Mouse (Mus musculus) embryonic fibroblast, embryonic 13.5 days (primary cell): ENCODE measurements around the gene Cdc123.

ENCODE experiments used
- CTCF ChIP-seq: IDR thresholded peaks from 2 replicates; pipeline ENCODE4 v1.5.1; 2011; ENCODE audit warnings: mild to moderate bottlenecking, control low read depth, low read length, moderate library complexity, borderline replicate concordance; ENCODE audit not compliant: insufficient read depth
- POLR2A ChIP-seq: IDR thresholded peaks from 2 replicates; pipeline ENCODE4 v1.6.1; 2011; ENCODE audit warnings: low read depth, mild to moderate bottlenecking, control low read depth, low read length, moderate library complexity

- no peak for TF ChIP-seq CTCF
- TF ChIP-seq POLR2A: no peak
Measured at GRCm38 (mm10) chr2:5869746-5870145, 24.8 kb upstream of the Cdc123 start.
